Mouse (Mus musculus) small intestine, adult 2 months (tissue): ENCODE results near the gene Gm14419. TPM values are rescaled to one million over a fixed set of nuclear protein-coding genes. Genes with fewer than 3 reads are reported as not detected.
"Not testable (repeated sequence)": the region's sequence is repeated elsewhere in the genome, so short reads cannot be mapped to it uniquely, and the experiment has no call there.

Experiments used
- H3K27ac ChIP-seq: fragments of 200-500 bp; 2 replicates; pipeline ENCODE4 v1.5.1; 2012; ENCODE audit warnings: low read depth, low read length, control low read depth, inconsistent platforms; ENCODE audit not compliant: insufficient read depth
- H3K27me3 ChIP-seq: fragments of 200-500 bp; 2 replicates; pipeline ENCODE4 v1.6.1; 2012; ENCODE audit warnings: mild to moderate bottlenecking, moderate library complexity, low read length, inconsistent platforms; ENCODE audit not compliant: control insufficient read depth, insufficient read depth
- H3K36me3 ChIP-seq: fragments of 200-500 bp; 2 replicates; pipeline ENCODE4 v1.6.1; 2012; ENCODE audit warnings: mild to moderate bottlenecking, low read length, control low read depth, inconsistent platforms; ENCODE audit not compliant: control insufficient read depth, insufficient read depth
- H3K4me1 ChIP-seq: fragments of 200-500 bp; 2 replicates; pipeline ENCODE4 v1.6.1; 2012; ENCODE audit warnings: low read length, inconsistent platforms, mixed read lengths; ENCODE audit not compliant: control insufficient read depth, insufficient read depth, insufficient read length
- H3K4me3 ChIP-seq: fragments of 200-500 bp; 2 replicates; pipeline ENCODE4 v1.5.1; 2012; ENCODE audit warnings: low read depth, mild to moderate bottlenecking, control low read depth, inconsistent platforms, low read length, moderate library complexity
- WGBS: fragments of 180-500 bp; shearing (Covaris S2); methylation state at CpG from one replicate; pipeline ENCODE4 v1.1.7; 2018; 5-methylcytosine and 5-hydroxymethylcytosine counted together
- polyA plus RNA-seq: library from polyadenylated mRNA; depleted of rRNA; stranded (reverse); fragments of >200 nt; gene quantifications from 2 replicates; pipeline ENCODE4 v1.2.3, GENCODE M21; 2012; rRNA removed

Gene Gm14419
- not detected in 2 replicates for polyA plus RNA-seq

GRCm38 (mm10) chr2:177000656-177001055 is at the start of gene Gm14419:
Gene Gm14419 (plus strand): TSS chr2:177000956.
- not testable (repeated sequence) for H3K4me1 ChIP-seq, H3K27me3 ChIP-seq, H3K4me3 ChIP-seq, H3K36me3 ChIP-seq, H3K27ac ChIP-seq
- WGBS, result no CpG with 5 or more reads among the region's 6 CpGs

Other genes with a start within 250 kb of the Gm14419 start
- 0.19 and 0.20 TPM in 2 replicates for gene Gm14295, start 202.3 kb upstream of the Gm14419 start, polyA plus RNA-seq
- not detected in 2 replicates for gene Gm14408, start 169.8 kb upstream of the Gm14419 start, polyA plus RNA-seq
- gene Gm14296, start 73.1 kb upstream of the Gm14419 start, polyA plus RNA-seq, result 0.19 and 0.20 TPM in 2 replicates
- not detected in 2 replicates for gene Gm14401, start 73.4 kb downstream of the Gm14419 start, polyA plus RNA-seq
- 0.18 and 0.38 TPM in 2 replicates for gene Gm14410, start 205.5 kb downstream of the Gm14419 start, polyA plus RNA-seq